Mouse (Mus musculus): ENCODE data around the gene Rnf19b. TPM values are rescaled to one million over a fixed set of nuclear protein-coding genes. Genes with fewer than 3 reads are reported as not detected.
A peak's percentile ranks its signal among the peaks of the same experiment; 100 is the strongest.

Gene Rnf19b
- total RNA-seq, 2 experiments from 2014 or later: 54.7 to 59.3 TPM

DNA sequence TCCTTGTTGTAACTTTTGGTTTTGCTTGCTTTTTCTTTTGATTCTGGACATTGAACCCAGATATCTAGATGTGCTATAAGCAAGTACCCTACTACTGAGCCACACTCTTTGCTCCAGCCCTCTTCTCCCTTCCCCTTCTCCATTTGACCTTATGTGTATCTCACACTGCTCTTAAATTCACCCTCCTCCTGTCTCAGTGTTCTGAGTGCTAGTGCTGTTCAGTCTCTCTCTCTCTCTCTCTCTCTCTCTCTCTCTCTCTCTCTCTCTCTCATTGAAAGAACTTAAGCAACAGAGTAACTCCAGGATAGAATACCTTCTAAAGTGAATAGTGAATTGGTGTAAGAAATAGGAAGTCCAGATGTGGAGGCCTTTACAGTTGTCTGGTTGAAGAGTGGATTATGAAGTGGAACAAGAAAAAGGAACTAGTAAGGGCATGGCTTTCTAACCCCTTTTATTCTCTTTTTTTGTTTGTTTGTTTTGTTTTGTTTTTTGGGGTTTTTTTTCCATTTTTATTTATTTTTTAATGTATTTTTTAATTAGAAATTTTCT is 7.7 kb downstream of the Rnf19b start:
- DNase-seq (ENCODE audit: low spot score in 2 of 2): no peak

DNA sequence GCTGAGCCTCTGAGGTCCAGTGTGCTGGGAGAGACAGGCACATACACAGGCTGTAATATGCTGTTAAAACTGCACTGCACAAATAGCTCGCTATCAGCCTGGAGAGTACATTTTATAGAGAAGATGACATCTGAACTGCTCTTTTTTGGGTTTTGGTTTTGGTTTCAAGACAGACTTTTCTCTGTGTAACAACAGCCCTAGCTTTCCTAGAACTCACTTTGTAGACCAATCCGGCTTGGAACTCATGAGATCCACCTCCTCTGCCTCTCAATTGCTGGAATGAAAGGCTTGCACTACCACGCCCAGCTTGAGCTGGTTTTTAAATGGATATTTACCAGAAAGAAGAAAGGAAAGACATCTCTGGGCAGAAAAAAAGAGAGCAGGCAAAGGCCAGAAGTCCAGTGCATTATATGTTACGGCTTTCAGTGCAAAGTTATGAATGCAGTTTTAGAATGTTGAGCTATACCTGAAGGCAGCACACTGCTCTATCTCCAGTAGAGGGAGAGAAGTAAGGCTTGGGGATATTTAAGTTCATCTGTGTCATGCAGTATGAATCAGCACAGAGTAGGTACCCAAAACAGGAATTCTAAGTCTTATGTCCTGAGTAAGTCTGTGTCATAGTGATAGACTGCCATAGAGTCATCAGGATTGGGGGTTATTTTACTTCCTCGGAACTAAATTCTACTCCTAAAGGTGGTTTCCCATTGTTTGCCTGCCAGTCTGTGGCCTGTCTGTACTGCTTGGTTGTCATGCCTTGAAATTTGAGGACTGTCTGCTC is 9.8 kb downstream of the Rnf19b start:
- no peak for DNase-seq (ENCODE audit: low spot score in 2 of 2)

DNA sequence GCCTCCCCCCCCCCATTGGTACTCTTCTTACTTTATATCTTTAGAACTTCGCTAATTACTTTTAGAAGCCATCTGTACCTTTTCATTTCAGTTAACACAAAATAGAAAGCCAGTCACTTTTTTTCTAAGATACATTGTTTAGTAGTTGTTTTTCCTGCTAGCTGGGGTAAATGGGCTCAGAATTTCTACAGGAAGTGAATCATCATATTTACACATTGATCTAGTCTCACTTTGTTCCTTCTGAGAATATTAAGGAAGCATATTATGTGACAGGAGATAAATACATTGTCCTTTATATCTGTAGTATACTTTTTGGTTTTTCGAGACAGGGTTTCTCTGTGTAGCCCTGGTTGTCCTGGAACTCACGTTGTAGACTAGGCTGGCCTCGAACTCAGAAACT is 10.8 kb downstream of the Rnf19b start:
- no peak for DNase-seq (ENCODE audit: low spot score in 2 of 2)

DNA sequence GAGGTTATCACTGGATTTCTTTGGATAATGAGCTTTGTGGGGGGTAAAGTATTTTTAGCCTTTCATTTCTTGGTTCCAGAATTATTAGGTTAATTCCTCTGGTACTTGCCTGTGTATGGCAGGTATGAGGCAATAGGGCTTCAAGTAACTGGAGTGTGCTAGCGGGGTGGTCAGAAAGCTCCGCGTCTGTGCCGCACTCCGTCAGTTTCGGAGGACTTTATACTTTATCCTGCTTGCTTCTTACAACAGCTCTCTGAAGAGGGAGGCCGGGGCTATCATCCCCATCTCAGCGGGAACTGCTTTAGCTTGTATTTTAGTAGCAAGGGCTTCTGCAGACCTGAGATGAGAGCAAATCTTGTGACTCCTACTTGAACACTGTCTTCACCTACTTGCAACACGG is 21.1 kb downstream of the Rnf19b start:
- no peak for DNase-seq (ENCODE audit: low spot score in 2 of 2)

DNA sequence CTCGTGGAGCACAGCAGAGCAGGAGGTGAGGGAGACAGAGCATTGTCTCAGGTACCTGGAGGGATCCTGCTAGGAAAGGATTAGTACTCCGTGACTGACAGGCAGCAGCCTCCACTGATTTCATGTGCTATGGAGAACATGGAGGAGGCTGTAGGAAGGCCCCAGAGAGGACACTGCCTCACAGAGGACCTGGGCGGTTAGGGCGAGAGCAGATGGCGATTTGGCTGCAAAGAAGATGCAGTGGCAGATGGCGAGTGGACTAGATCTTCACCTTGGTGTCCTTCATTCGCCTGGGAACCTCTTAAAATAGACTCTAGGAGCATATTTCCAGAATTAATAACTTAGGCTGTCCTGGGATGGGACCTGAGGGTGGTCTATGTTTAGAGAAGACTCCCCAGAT is 23.0 kb downstream of the Rnf19b start:
- no peak for DNase-seq (ENCODE audit: low spot score in 2 of 2)

DNA sequence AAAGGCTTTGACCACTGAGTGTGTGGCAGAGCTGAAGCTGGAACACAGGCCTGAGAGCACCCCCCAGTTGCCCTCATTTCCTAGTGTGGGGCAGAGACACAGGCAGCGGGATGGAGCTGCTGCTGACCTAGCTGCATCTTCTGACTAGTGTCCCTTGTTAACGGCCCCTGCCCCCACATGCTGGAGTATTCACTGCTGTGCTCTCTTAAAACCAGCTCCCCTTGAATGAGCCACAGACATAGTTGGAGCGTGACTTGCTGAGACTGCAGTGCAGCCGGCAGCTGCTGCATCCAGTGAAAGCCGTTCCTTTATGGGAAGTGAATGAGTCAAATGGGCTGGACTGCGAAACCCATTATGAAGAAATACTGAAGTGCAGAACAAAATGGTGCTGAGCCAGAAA is 23.4 kb downstream of the Rnf19b start:
- peak in 1 of 2 experiments; percentile 30 for DNase-seq (ENCODE audit: low spot score in 2 of 2)

DNA sequence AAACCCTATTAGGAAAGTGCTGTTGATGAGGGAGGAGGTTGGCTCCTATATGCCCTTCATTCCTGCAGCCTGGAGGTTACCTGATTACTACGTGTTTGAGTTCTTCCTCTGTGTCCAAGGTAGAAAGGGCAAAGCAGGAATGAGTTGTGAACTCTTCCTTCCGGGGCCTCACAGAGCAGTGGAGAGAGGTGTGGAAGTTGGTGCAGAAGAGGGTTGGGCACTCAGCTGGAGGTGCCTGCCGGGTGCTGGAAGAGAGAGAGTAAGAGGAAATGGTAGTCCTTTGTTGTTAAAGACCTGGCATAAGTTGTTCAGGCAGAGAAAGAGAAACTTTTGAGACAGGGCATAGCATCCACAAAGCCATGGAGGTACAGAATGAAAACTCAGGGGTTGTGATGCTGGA is 23.9 kb downstream of the Rnf19b start:
- no peak for DNase-seq (ENCODE audit: low spot score in 2 of 2)

DNA sequence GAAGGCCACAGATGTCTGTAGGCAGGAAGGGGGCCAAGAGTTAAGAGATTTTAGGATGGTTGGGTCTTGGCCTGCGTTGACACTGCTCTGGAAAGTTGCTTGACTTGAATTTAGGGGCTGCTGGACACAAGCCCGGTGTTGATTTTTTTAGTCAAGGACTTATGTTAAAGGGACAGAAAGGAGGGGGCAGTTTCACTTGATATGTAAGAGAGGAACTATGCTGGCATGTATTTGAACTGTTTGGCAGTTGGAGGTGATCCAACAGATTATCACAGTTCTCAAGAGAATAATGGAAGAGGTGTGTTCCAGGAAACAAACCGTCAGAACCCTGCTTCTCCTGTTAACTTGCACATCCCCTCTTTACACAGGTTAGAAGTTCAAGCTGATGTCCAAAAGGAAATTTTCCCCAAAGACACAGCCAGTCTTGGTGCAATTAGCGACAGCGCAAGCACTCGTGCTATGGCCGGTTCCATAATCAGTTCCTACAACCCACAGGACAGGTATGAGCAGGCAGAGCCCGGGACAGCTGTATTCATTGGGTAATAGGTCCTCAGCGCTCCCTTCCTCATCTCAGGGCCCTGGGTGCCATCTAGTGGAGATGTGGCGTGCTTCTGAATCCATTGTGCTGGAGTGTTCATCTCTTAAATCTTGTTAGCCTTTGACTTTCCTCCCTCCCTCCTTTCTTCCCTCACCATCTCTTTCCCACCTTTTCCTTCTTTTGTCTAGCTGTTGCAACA is 24.5 kb downstream of the Rnf19b start:
- DNase-seq (ENCODE audit: low spot score in 2 of 2): peak; percentile 67 to 71

DNA sequence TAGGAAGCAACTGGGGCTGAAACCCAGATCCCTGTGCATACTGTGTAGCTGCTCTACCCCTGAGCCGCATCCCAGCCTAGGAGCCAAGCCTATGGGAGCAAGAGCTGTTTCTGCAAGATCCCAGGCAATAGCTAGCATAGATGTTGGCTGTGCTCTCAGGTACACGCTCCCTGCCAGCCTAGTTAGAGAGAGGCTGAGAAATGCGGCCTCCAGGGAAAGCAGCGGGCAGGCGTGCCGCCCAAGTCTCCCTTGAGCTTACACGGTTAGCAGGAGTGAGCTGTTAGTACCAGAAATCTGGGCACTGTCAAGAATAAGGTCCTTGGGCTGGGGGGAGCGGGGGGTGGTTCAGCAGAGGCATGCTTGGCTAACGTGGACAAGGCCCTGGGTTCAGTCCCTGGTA is 26.8 kb downstream of the Rnf19b start:
- DNase-seq (ENCODE audit: low spot score in 2 of 2): no peak

DNA sequence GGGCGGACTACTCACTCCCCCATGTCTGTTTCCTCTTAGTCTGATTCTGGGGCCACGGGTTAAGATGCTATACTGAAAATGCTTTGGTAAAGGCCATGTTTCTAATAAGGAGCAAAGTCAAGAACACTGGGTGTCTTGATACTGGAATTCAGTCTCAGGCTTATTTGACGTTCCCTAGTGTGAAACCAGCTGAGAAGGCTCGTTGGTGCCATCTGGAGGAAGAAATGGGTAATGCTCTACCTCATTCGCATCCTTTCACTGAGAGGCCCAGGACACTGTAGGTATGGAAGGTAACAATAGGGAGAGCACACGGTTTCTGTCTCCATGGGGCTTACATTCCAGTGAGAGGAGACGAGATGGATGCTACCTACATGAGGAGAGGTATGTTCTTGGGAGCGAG is 28.0 kb downstream of the Rnf19b start:
- peak; percentile 71 to 78 for DNase-seq (ENCODE audit: low spot score in 2 of 2)

DNA sequence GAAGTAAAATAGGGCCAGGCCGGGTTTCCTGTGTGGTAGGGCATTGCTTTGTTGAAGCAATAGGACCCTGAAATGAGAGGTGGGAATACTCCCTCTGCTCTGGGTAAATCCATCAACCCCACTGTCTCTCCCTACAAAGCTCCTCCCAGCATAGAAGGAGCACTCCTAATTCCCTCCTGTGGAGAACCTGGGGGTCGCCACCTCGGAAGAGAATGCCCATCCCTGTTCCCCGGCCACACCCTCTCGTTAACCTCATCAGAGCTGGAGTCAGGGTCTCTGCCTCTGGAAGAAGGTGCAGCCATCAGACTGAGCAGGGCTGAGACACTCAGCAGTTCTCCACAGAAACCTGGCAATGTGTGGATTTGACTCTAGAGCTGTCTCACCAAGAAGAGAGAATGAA is 29.8 kb downstream of the Rnf19b start:
- no peak for DNase-seq (ENCODE audit: low spot score in 2 of 2)

DNA sequence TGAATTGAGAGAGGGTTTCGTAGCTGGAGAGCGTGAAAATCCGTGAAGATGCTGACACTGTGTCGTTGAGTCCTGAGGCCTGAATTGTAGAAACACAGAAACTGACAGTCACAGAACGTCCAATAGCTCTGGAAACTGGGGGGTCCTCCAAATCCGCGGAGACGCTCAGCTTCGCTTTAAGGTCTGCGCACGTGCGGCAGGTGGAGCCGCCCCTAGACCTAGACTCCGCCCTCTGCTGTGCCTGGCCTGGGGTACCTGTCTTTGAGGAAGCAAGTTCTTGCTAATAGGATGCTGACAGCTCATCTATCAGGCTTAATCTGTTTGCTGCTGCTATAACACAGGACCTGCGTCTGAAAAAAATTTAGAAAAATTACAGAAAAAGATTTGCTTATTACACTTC is 37.2 kb downstream of the Rnf19b start:
- DNase-seq (ENCODE audit: low spot score in 2 of 2): no peak

DNA sequence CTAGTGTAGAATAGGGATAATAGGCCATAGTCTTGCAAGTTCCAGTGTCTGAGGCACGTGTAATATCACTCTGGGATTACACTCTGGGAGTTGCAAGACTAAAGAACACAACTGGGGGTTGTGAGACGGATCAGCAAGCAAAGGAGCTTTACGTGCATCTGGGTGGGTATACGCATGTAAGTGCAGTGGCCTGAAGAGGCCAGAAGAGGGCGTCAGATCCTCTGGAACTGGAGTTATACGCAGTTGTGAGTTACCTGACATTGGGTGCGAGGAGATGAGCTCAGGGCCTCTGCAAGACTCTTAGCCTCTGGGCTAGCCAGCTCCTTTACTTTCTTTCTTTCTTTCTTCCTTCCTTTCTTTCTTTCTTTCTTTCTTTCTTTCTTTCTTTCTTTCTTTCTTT is 38.9 kb downstream of the Rnf19b start:
- no peak for DNase-seq (ENCODE audit: low spot score in 2 of 2)

DNA sequence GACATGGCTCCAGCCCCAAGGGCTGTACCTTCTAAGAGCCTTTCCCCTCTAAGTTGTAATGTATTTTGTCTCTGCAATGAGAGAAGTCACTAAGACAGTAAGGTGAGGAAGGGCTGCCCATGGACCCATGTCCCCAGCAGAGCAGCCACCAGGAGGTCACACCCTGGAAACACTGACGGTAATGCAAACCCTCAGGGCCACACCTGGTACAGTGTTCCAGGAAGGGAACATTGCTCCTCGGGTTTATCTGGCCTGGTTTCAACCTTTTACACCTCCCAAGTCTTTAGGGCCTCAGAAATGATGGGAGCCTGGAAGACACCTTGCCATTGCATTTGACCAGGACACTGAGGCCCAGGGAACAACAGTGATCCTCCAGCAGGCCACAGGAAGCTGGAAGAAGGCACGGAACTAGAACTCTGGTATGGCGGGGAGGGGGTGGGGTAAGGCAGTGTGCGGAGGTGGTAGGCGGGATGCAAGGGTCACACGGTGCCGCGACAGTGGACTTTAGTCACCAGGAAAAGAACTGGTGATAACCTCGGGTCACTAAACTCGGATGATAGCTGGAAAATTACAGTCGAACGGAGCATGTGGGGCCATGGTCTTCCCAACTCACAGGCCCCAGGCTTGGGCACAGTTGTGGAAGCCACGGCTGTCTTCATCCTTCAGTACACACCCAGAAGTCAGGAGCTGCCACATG is 44.2 kb downstream of the Rnf19b start:
- no peak for DNase-seq (ENCODE audit: low spot score in 2 of 2)

DNA sequence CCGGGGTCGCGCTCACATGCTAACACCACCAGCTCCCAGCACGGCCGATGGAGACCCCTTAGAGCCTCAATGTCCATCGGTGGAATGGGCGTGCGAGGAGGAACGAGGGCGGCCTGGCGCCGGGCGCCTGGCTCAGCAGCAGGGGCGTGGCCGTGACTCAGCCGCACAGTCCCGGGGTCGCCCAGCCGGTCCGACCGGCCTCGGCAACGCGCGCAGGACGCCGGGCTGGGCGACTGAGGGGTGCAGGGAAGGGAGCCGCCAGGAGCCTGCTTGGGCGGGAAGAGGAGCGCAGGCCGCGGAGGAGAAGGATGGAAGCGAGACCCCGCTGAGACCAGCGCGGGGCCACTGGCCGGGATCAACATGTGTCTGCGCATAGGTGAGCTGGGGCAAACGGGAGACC is 47.3 kb downstream of the Rnf19b start, which contains the start of gene Tmem54:
Gene Tmem54 (plus strand): TSS at position 193 of the 400 bp plus-strand sequence.
- DNase-seq (ENCODE audit: low spot score in 2 of 2): no peak

DNA sequence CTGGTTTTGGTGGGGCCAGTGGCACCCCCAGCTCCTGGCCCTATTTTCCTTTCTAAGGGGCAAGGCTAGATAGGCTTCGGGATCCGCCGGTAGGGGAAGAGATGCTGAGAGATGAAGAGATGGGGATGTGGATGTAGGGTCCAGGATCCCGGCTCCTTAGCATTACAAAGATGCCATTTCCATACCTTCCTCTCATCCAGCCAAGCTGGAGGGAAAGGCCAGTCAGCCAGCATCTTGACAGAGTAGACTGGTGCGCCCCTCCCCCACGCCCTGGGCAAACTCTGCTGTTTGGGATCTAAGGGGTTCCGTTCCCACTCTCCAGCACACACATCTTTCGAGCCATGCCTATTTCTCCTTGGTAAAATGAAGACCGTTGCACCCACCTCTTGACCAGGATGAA is 48.0 kb downstream of the Rnf19b start:
- DNase-seq (ENCODE audit: low spot score in 2 of 2): no peak

DNA sequence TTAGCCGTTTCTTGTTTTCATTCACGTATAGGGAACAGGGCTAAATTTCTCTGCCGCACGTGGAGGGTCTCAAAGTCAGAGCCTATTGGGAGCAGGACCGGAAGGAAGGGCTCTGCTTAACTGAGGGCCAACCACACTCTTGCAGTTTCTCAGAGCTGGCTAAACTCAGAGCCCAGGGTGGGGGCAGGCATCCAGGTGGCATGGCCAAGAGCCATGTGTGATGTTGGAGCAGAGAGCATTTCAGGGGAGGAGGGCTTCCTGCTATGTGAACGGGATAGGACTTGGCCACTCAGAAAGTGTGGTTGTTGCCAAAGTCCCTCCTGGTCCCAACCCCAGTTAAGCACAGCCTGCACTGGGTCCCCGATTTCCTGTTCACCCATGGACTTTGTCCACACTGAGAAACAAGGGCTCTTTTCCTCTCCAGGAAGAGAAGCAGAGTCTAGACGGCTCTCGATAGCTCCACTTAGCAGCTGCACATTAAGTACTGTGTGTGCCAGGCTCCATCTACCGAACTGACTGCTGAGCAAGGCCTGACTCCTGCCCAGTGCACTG is 49.4 kb downstream of the Rnf19b start:
- DNase-seq (ENCODE audit: low spot score in 2 of 2): no peak

DNA sequence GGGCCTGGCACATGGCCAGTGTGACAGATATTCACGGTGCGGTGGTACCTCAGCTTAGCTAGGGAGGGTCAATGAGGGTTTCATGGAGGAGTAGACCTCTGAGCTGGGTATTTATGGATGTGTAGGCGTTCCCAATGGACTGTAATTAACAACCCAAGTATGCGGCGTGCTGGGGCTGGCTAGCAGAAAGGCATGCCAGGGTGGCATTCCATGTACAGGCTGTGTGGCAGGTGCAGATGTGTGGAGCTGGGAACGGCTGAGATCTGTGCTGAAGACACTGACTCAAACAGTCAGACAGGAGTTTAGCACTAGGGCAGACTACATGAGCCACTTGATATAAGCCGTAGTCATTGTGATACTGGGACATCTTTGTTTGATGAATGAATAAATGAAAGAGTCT is 50.6 kb downstream of the Rnf19b start:
- DNase-seq (ENCODE audit: low spot score in 2 of 2): no peak

DNA sequence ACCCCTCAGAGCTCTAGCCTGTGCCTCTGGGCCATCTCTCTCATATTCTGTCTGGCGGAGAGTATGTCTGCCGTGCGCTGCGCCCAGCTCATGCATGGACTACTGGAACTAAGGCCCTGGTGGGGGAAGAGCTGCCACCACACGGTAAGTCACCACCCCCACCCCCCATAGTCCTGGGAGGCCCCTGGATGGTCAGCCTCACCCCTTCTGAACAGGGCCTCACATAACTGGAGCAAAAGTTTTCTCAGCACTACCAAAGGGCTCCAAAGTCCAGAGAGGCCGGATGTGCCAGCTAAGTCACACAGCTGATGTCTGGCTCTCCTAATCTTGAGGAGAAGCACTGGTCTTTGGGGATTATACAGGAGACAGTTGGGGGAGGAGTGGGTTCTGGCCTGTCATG is 52.7 kb downstream of the Rnf19b start:
- DNase-seq (ENCODE audit: low spot score in 2 of 2): no peak

DNA sequence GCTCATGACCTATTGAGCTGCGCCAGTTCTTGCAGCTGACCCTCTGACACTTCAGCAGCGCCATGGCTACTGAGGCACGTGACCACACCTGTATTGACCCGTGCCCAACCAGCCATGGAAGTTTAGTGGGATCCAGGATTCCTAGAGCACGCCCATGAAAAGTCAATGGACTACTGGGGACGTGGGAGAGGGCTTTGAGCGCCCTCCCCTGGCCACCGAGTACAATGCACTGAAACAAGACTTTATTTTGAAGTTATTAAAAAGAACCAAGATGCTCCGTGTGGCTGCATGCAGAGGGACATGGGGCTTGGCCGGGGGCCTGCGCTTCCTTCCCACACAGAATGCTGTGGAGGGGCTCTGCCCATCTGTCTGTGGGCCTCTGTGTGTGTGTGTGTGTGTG is 53.3 kb downstream of the Rnf19b start:
- no peak for DNase-seq (ENCODE audit: low spot score in 2 of 2)

DNA sequence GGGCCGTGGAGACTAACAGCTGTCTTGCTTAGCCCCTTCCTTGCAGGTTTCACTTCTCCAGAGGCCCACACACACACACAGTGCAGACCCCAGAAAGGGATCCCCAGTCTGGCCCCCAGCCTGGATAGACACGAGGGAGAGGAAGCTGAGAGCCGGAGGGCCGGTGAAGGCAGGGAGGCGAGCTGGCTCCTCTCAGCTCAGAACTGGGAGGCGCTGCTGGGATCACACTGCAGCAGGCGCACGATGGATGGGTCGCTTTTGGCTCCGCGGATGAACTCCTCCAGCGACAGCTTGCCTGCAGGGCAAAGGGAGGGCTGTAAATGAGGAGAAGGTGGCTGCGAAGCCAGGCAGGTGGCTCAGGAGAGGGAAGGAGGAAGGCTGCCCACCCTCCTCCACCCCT is 54.2 kb downstream of the Rnf19b start:
- no peak for DNase-seq (ENCODE audit: low spot score in 2 of 2)

Data from left cerebral cortex, adult 18-20 months (tissue).